Mouse (Mus musculus): ENCODE results near the gene Ifrd2. TPM values are rescaled to one million over a fixed set of nuclear protein-coding genes. Genes with fewer than 3 reads are reported as not detected.

The Ifrd2 gene
- total RNA-seq, 2 experiments from 2014 or later: 44.6 to 49.7 TPM

GRCm38 (mm10) chr9:107634406-107635278 lies 47.2 kb downstream of the Ifrd2 start:
- no peak for DNase-seq (ENCODE audit: low spot score)

- DNase-seq (ENCODE audit: low spot score): peak; percentile 99
Measured at GRCm38 (mm10) chr9:107635279-107636028, 48.0 kb downstream of the Ifrd2 start, which contains the start of gene Gnai2. TSS of gene Gnai2 (minus strand) at chr9:107635367.

GRCm38 (mm10) chr9:107637070-107637469 lies 49.6 kb downstream of the Ifrd2 start:
- no peak for DNase-seq (ENCODE audit: low spot score)

GRCm38 (mm10) chr9:107640257-107640772 lies 52.9 kb downstream of the Ifrd2 start:
- no peak for DNase-seq (ENCODE audit: low spot score)

- no peak for DNase-seq (ENCODE audit: low spot score)
Measured at GRCm38 (mm10) chr9:107641666-107642065, 54.2 kb downstream of the Ifrd2 start.

Other genes starting within 250 kb of the Ifrd2 start
- gene Hemk1, start 249.3 kb upstream of the Ifrd2 start, total RNA-seq (2021): 10 to 100 TPM; 11.8 to 13.3 TPM
- 10 to 100 TPM; 31.8 to 32.2 TPM for gene 6430571L13Rik, start 247.0 kb upstream of the Ifrd2 start, total RNA-seq (2021)
- under 1 TPM; 0.52 to 0.94 TPM for gene Cacna2d2, start 188.0 kb upstream of the Ifrd2 start, total RNA-seq (2021)
- gene Tmem115, start 53.7 kb upstream of the Ifrd2 start, total RNA-seq (2021): 10 to 100 TPM; 16.3 to 17.1 TPM
- gene Cyb561d2, start 45.4 kb upstream of the Ifrd2 start, total RNA-seq (2021): 1 to 10 TPM; 3.0 to 4.1 TPM
- gene Nprl2, start 45.4 kb upstream of the Ifrd2 start, total RNA-seq (2021): 10 to 100 TPM; 10.7 to 13.7 TPM
- gene Zmynd10, start 40.3 kb upstream of the Ifrd2 start, total RNA-seq (2021): under 1 TPM; 0.40 to 0.68 TPM
- gene Rassf1, start 36.1 kb upstream of the Ifrd2 start, total RNA-seq (2021): 10 to 100 TPM; 11.9 to 13.6 TPM
- 10 to 100 TPM; 38.7 to 40.9 TPM for gene Tusc2, start 24.4 kb upstream of the Ifrd2 start, total RNA-seq (2021)
- 10 to 100 TPM; 14.0 to 25.3 TPM for gene Hyal2, start 19.7 kb upstream of the Ifrd2 start, total RNA-seq (2021)
- gene Hyal1, start 10.7 kb upstream of the Ifrd2 start, total RNA-seq (2021): 1 to 10 TPM; 1.4 to 1.5 TPM
- 10 to 100 TPM; 14.0 to 15.3 TPM for gene Naa80, start 8.8 kb upstream of the Ifrd2 start, total RNA-seq (2021)
- gene Hyal3, start 6.8 kb upstream of the Ifrd2 start, total RNA-seq (2021): under 1 TPM; 0.19 to 0.23 TPM
- gene Sema3b, start 21.6 kb downstream of the Ifrd2 start, total RNA-seq (2021): 10 to 100 TPM; 11.0 to 11.4 TPM
- gene Gnai2, start 47.7 kb downstream of the Ifrd2 start, total RNA-seq (2021): 10 to 100 TPM; 59.3 to 75.5 TPM
- gene Slc38a3, start 81.9 kb downstream of the Ifrd2 start, total RNA-seq (2021): 10 to 100 TPM; 57.7 to 62.0 TPM
- not detected for gene Gnat1, start 92.1 kb downstream of the Ifrd2 start, total RNA-seq (2021)
- 1 to 10 TPM; 6.2 to 6.8 TPM for gene Sema3f, start 122.8 kb downstream of the Ifrd2 start, total RNA-seq (2021)
- 10 to 100 TPM; 34.3 to 40.5 TPM for gene Rbm5, start 183.4 kb downstream of the Ifrd2 start, total RNA-seq (2021)